Mouse (Mus musculus): ENCODE data around the gene A26c2.

The A26c2 gene

GRCm38 (mm10) chr7:62823573-62823972 lies at the start of gene A26c2:
TSS of gene A26c2 (minus strand) at chr7:62823673.
- CTCF ChIA-PET = interaction anchor here (0.6 kb wide), 1 partner anchor 1243 kb away, joined by 3 read pairs; no protein-coding TSS in a partner anchor

DNA sequence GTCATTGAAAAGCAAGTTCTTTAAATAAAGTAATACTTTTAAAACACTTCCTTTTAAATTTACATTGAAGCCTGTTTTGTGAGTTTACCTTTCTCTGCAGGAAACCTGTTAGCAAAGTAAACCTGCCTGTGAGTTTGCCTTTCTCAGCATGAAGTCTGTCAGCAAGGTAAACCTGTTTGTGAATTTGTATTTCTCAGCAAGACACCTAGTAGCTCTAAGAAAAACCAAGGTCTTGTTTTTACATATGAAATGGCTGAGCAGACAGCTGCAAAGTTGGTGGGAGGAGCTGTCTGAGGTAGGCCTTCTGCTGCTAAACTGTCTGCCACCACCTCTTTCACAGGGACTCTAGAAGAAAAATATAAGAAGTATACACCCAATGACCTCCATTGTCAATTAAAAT lies 28.0 kb upstream of the A26c2 start:
- CTCF ChIA-PET = no interaction called here
